ENCODE assay signal across 13 mouse cellular contexts in the genomic region with DNA sequence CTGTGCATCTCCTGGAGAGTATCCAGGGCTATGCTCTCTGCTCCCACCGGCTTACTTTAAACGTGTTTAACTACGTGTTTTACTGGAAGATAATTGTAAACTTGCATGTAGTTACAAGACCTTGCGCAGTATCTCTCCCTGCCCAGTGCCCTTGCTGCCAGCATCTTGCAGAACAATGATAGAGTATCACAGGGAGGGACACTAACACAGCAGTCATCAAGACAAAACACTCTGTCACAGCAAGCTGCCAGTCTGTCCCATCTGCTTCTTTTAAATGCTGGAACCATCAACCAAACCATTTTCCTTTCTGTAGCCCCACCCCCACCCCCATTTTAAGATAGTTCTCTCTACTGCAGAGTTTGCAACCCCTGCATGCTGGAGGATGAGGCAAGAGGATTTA. TPM values are rescaled to one million over a fixed set of nuclear protein-coding genes. Genes with fewer than 3 reads are reported as not detected.
DNase-seq lines count a peak whose midpoint lies in the region; ATAC-seq and TF ChIP-seq lines count a peak whose summit lies in the region.
"Had no signal": no experiment of that assay in that cellular context is flagged by ENCODE, and none has a peak within 500 bp of the region (broad histone marks: within the 10 kb centered on the region; RNA-seq: fewer than 3 reads in every experiment).

No protein-coding gene starts in this region.

- no peaks in the 10 kb centered on the region for H3K36me3 ChIP-seq in kidney, postnatal 0 days (ENCODE audit: insufficient read depth, low read length)
- no peaks in the 10 kb centered on the region for H3K36me3 ChIP-seq in hindbrain, embryonic 15.5 days
- no peaks in the 10 kb centered on the region for H3K36me3 ChIP-seq in liver, postnatal 0 days (replicated peaks; ENCODE audit: insufficient read depth, low read length)
- H3K36me3 ChIP-seq: lung, embryonic 15.5 days had no signal

- H3K4me3 ChIP-seq in kidney, postnatal 0 days (replicated peaks; ENCODE audit: low read depth, low read length) = no peak overlapping the region
- no peak overlapping the region for H3K4me3 ChIP-seq in hindbrain, embryonic 15.5 days
- no peak overlapping the region for H3K4me3 ChIP-seq in liver, postnatal 0 days (ENCODE audit: low read depth, low read length)
- H3K4me3 ChIP-seq: lung, embryonic 15.5 days had no signal

- TF ChIP-seq CTCF in kidney, postnatal 0 days (IDR thresholded peaks at IDR 0.05; ENCODE audit: low read depth) = no peak
- TF ChIP-seq CTCF in brain, embryonic 14.5 days (IDR thresholded peaks at IDR 0.05; ENCODE audit: borderline replicate concordance, extremely low read depth, insufficient read depth, insufficient read length) = no peak
- no peak for TF ChIP-seq CTCF in liver, postnatal 0 days (IDR thresholded peaks at IDR 0.05; ENCODE audit: low read depth)

- H3K9me3 ChIP-seq in kidney, postnatal 0 days (replicated peaks; ENCODE audit: low read length) = no peaks in the 10 kb centered on the region
- H3K9me3 ChIP-seq in hindbrain, embryonic 15.5 days = no peaks in the 10 kb centered on the region
- H3K9me3 ChIP-seq in liver, postnatal 0 days (ENCODE audit: low read length) = no peaks in the 10 kb centered on the region
- H3K9me3 ChIP-seq: lung, embryonic 15.5 days had no signal

- DNase-seq in kidney, postnatal 0 days (ENCODE audit: low spot score) = no peak
- no peak for DNase-seq in kidney, adult 8-10 months
- DNase-seq in brain, embryonic 14.5 days (ENCODE audit: low read depth) = peak; percentile 58
- no peak for DNase-seq in liver, postnatal 0 days
- no peak for DNase-seq in thymus, postnatal 14 days
- no peak for DNase-seq in heart, postnatal 36 days
- DNase-seq: cerebellum, adult 9-11 months; right cerebral cortex, adult 18-20 months had no signal

- H3K27ac ChIP-seq in kidney, postnatal 0 days = peak overlapping the region; percentile 3; the same call in 1 of the 2 replicates
- peak overlapping the region; percentile 31; the same call in 1 of the 2 replicates for H3K27ac ChIP-seq in hindbrain, embryonic 15.5 days (replicated peaks)
- peak overlapping the region; percentile 65 for H3K27ac ChIP-seq in liver, postnatal 0 days (ENCODE audit: low read depth)
- H3K27ac ChIP-seq: lung, embryonic 15.5 days had no signal

- no peak overlapping the region for H3K4me2 ChIP-seq in kidney, postnatal 0 days (ENCODE audit: low read length)
- H3K4me2 ChIP-seq in hindbrain, embryonic 15.5 days = no peak overlapping the region
- H3K4me2 ChIP-seq in liver, postnatal 0 days (ENCODE audit: low read depth, low read length) = 0 out of 2 replicates have a peak overlapping the region, but pooled peaks have one; percentile 22
- H3K4me2 ChIP-seq: heart, embryonic 11.5 days; lung, embryonic 15.5 days; midbrain, embryonic 11.5 days had no signal

- H3K9ac ChIP-seq in kidney, postnatal 0 days (ENCODE audit: low read depth, low read length) = no peak overlapping the region
- H3K9ac ChIP-seq in hindbrain, embryonic 15.5 days = no peak overlapping the region
- H3K9ac ChIP-seq in liver, postnatal 0 days (replicated peaks) = no peak overlapping the region
- H3K9ac ChIP-seq: lung, embryonic 15.5 days had no signal

- no peaks in the 10 kb centered on the region for H3K27me3 ChIP-seq in kidney, postnatal 0 days (ENCODE audit: insufficient read depth, low read length)
- no peaks in the 10 kb centered on the region for H3K27me3 ChIP-seq in hindbrain, embryonic 15.5 days
- no peaks in the 10 kb centered on the region for H3K27me3 ChIP-seq in liver, postnatal 0 days (ENCODE audit: insufficient read depth, low read length)

- TF ChIP-seq EP300 in liver, postnatal 0 days (IDR thresholded peaks at IDR 0.05; ENCODE audit: low read depth) = peak; percentile 91

- WGBS in kidney, postnatal 0 days = 43% methylated on average over 4 of the region's 4 CpGs
- 55% methylated on average over 4 of the region's 4 CpGs for WGBS in hindbrain, embryonic 15.5 days
- 39% methylated on average over 4 of the region's 4 CpGs for WGBS in liver, postnatal 0 days (ENCODE audit: insufficient replicate concordance)

- intact Hi-C loops in heart, postnatal 36 days (cut with DNase I) = no loop called here

- H3K4me1 ChIP-seq in kidney, postnatal 0 days (replicated peaks; ENCODE audit: insufficient read depth, low read length) = 0 out of 2 replicates have a peak, but pooled peaks cover 7% of the 10 kb centered on the region
- H3K4me1 ChIP-seq in hindbrain, embryonic 15.5 days (replicated peaks) = no peaks in the 10 kb centered on the region
- H3K4me1 ChIP-seq in liver, postnatal 0 days (ENCODE audit: insufficient read depth) = peaks cover 43% of the 10 kb centered on the region

- no peak for ATAC-seq in kidney, postnatal 0 days (replicated peaks; ENCODE audit: low FRiP score, low read depth)
- peak; percentile 46; the same call in 1 of the 2 replicates for ATAC-seq in hindbrain, embryonic 15.5 days (ENCODE audit: low FRiP score, low read depth)
- ATAC-seq in liver, postnatal 0 days = peak; percentile 43
- ATAC-seq: CD4-positive, CD25-positive, alpha-beta regulatory T cell, adult 4 months had no signal

- TF ChIP-seq POLR2A in brain, embryonic 14.5 days (IDR thresholded peaks at IDR 0.05; ENCODE audit: borderline replicate concordance, extremely low read depth, insufficient read depth, insufficient read length, poor library complexity, severe bottlenecking) = no peak

RNA-seq across cellular contexts. Expression of a gene that starts 6.6 kb away (rescaled TPM):
- 1.0 and 1.3 TPM in 2 replicates for polyA plus RNA-seq in kidney, postnatal 0 days (2015; fragmentation: Nextera tagmentation; extraction: Ambion mirVana)
- 0.34 and 0.44 TPM in 2 replicates for polyA plus RNA-seq in brain, embryonic 14.5 days (2012; rRNA removed)
- polyA plus RNA-seq in hindbrain, embryonic 15.5 days (2015; fragmentation: Nextera tagmentation; extraction: Ambion mirVana) = 0.36 and 0.43 TPM in 2 replicates
- polyA plus RNA-seq in liver, postnatal 0 days (2015; fragmentation: Nextera tagmentation; extraction: Ambion mirVana) = 1.3 and 2.3 TPM in 2 replicates
- total RNA-seq in heart, postnatal 36 days (2021) = 1 to 10 TPM; 7.2 to 7.8 TPM
- polyA plus RNA-seq: midbrain, embryonic 11.5 days had no signal

RNA-seq across cellular contexts. Expression of a gene that starts 16.3 kb away (rescaled TPM):
- polyA plus RNA-seq in kidney, postnatal 0 days (2015; fragmentation: Nextera tagmentation; extraction: Ambion mirVana) = 222 and 225 TPM in 2 replicates
- polyA plus RNA-seq in brain, embryonic 14.5 days (2012; rRNA removed) = 71.3 and 95.6 TPM in 2 replicates
- polyA plus RNA-seq in hindbrain, embryonic 15.5 days (2015; fragmentation: Nextera tagmentation; extraction: Ambion mirVana) = 164 and 169 TPM in 2 replicates
- polyA plus RNA-seq in liver, postnatal 0 days (2015; fragmentation: Nextera tagmentation; extraction: Ambion mirVana) = 349 and 355 TPM in 2 replicates
- 10 to 100 TPM; 93.2 to 97.0 TPM for total RNA-seq in heart, postnatal 36 days (2021)

Comparison
In these comparisons a context has a peak if more than half of its experiments do, and no peak if none do; other contexts are left out.
1. H3K27ac ChIP-seq: peak in every context shown above with its lines; median percentile 65 in liver, postnatal 0 days; 31 in hindbrain, embryonic 15.5 days; 3 in kidney, postnatal 0 days.